Mouse (Mus musculus): Measurements from ENCODE around the gene Trub2. TPM values are rescaled to one million over a fixed set of nuclear protein-coding genes. Genes with fewer than 3 reads are reported as not detected.

Trub2 gene
- polyA plus RNA-seq, 1 experiment from 2014 or later, result 32.6 TPM

- H3K9ac ChIP-seq, result no peak overlapping the region
- ATAC-seq (ENCODE audit: insufficient read depth) (no peak), DNase-seq (peak; percentile 28)
- no peak overlapping the region for H3K4me2 ChIP-seq
- no peaks in the 10 kb centered on the region for H3K9me3 ChIP-seq (ENCODE audit: low read depth, low read length)
- peaks cover 54% of the 10 kb centered on the region for H3K36me3 ChIP-seq (ENCODE audit: insufficient read depth)
- no peak overlapping the region for H3K4me3 ChIP-seq (ENCODE audit: low read depth, low read length)
- no peaks in the 10 kb centered on the region for H3K4me1 ChIP-seq (ENCODE audit: insufficient read depth)
- no peak overlapping the region for H3K27ac ChIP-seq (ENCODE audit: low read depth)
- 32% methylated on average over 5 of the region's 5 CpGs for WGBS
- no peaks in the 10 kb centered on the region for H3K27me3 ChIP-seq (ENCODE audit: insufficient read depth, low read length)
- no peak for TF ChIP-seq CTCF (IDR thresholded peaks at IDR 0.05; ENCODE audit: low read depth)
Observed at GRCm38 (mm10) chr2:29739368-29739767, 48.9 kb downstream of the Trub2 start.

GRCm38 (mm10) chr2:29738799-29739198, 49.5 kb downstream of the Trub2 start:
- ATAC-seq (ENCODE audit: insufficient read depth) (no peak), DNase-seq (no peak)
- Histone ChIP-seq H3K27ac (ENCODE audit: low read depth) (no peak overlapping the region), H3K36me3 (ENCODE audit: insufficient read depth) (peaks cover 60% of the 10 kb centered on the region), H3K27me3 (ENCODE audit: insufficient read depth, low read length) (no peaks in the 10 kb centered on the region), H3K9me3 (ENCODE audit: low read depth, low read length) (no peaks in the 10 kb centered on the region), H3K4me3 (ENCODE audit: low read depth, low read length) (no peak overlapping the region), H3K4me2 (no peak overlapping the region), H3K9ac (no peak overlapping the region), H3K4me1 (ENCODE audit: insufficient read depth) (no peaks in the 10 kb centered on the region)
- WGBS, result 44% methylated on average over 4 of the region's 4 CpGs
- TF ChIP-seq CTCF (IDR thresholded peaks at IDR 0.05; ENCODE audit: low read depth), result no peak

- Histone ChIP-seq H3K9me3 (ENCODE audit: low read depth, low read length) (no peaks in the 10 kb centered on the region), H3K4me1 (ENCODE audit: insufficient read depth) (no peaks in the 10 kb centered on the region), H3K4me2 (no peak overlapping the region), H3K4me3 (ENCODE audit: low read depth, low read length) (no peak overlapping the region), H3K36me3 (ENCODE audit: insufficient read depth) (peaks cover 74% of the 10 kb centered on the region), H3K27me3 (ENCODE audit: insufficient read depth, low read length) (no peaks in the 10 kb centered on the region), H3K9ac (no peak overlapping the region), H3K27ac (ENCODE audit: low read depth) (no peak overlapping the region)
- DNase-seq (no peak), ATAC-seq (ENCODE audit: insufficient read depth) (no peak)
- TF ChIP-seq CTCF (IDR thresholded peaks at IDR 0.05; ENCODE audit: low read depth), result no peak
- 73% methylated on average over 12 of the region's 12 CpGs for WGBS
Observed at GRCm38 (mm10) chr2:29737209-29737925, 50.9 kb downstream of the Trub2 start.

- ATAC-seq (ENCODE audit: insufficient read depth), result peak; percentile 43; the same call in 1 of the 2 replicates
- TF ChIP-seq CTCF (IDR thresholded peaks at IDR 0.05; ENCODE audit: low read depth), result no peak
- no peaks in the 10 kb centered on the region for H3K4me1 ChIP-seq (ENCODE audit: insufficient read depth)
- DNase-seq, result peak; percentile 47
- no peak overlapping the region for H3K27ac ChIP-seq (ENCODE audit: low read depth)
- H3K4me2 ChIP-seq, result no peak overlapping the region
- no peak overlapping the region for H3K4me3 ChIP-seq (ENCODE audit: low read depth, low read length)
- no peak overlapping the region for H3K9ac ChIP-seq
- H3K36me3 ChIP-seq (ENCODE audit: insufficient read depth), result peaks cover 82% of the 10 kb centered on the region
- H3K9me3 ChIP-seq (ENCODE audit: low read depth, low read length), result no peaks in the 10 kb centered on the region
- H3K27me3 ChIP-seq (ENCODE audit: insufficient read depth, low read length), result no peaks in the 10 kb centered on the region
- 75% methylated on average over 12 of the region's 12 CpGs for WGBS
Observed at GRCm38 (mm10) chr2:29735708-29736107, 52.6 kb downstream of the Trub2 start.

- H3K4me1 ChIP-seq (ENCODE audit: insufficient read depth), result no peaks in the 10 kb centered on the region
- H3K27ac ChIP-seq (ENCODE audit: low read depth), result no peak overlapping the region
- no peak for TF ChIP-seq CTCF (IDR thresholded peaks at IDR 0.05; ENCODE audit: low read depth)
- 92% methylated on average over 5 of the region's 5 CpGs for whole genome bisulfite sequencing
- H3K9ac ChIP-seq, result no peak overlapping the region
- H3K27me3 ChIP-seq (ENCODE audit: insufficient read depth, low read length), result no peaks in the 10 kb centered on the region
- DNase-seq, result no peak
- no peak overlapping the region for H3K4me3 ChIP-seq (ENCODE audit: low read depth, low read length)
- no peaks in the 10 kb centered on the region for H3K9me3 ChIP-seq (ENCODE audit: low read depth, low read length)
- no peak for ATAC-seq (ENCODE audit: insufficient read depth)
- no peak overlapping the region for H3K4me2 ChIP-seq
- H3K36me3 ChIP-seq (ENCODE audit: insufficient read depth), result peaks cover 89% of the 10 kb centered on the region
Observed at GRCm38 (mm10) chr2:29733348-29733747, 55.0 kb downstream of the Trub2 start.

GRCm38 (mm10) chr2:29732559-29732958, 55.7 kb downstream of the Trub2 start:
- no peaks in the 10 kb centered on the region for H3K9me3 ChIP-seq (ENCODE audit: low read depth, low read length)
- H3K36me3 ChIP-seq (ENCODE audit: insufficient read depth), result peaks cover 89% of the 10 kb centered on the region
- H3K4me2 ChIP-seq, result no peak overlapping the region
- DNase-seq (no peak), ATAC-seq (ENCODE audit: insufficient read depth) (no peak)
- TF ChIP-seq CTCF (IDR thresholded peaks at IDR 0.05; ENCODE audit: low read depth), result no peak
- H3K27ac ChIP-seq (ENCODE audit: low read depth), result no peak overlapping the region
- H3K4me1 ChIP-seq (ENCODE audit: insufficient read depth), result no peaks in the 10 kb centered on the region
- H3K27me3 ChIP-seq (ENCODE audit: insufficient read depth, low read length), result no peaks in the 10 kb centered on the region
- no peak overlapping the region for H3K9ac ChIP-seq
- H3K4me3 ChIP-seq (ENCODE audit: low read depth, low read length), result no peak overlapping the region
- 86% methylated on average over 10 of the region's 10 CpGs for WGBS

GRCm38 (mm10) chr2:29731545-29731944, 56.8 kb downstream of the Trub2 start:
- Histone ChIP-seq H3K36me3 (ENCODE audit: insufficient read depth) (peaks cover 88% of the 10 kb centered on the region), H3K9me3 (ENCODE audit: low read depth, low read length) (no peaks in the 10 kb centered on the region), H3K4me2 (no peak overlapping the region), H3K9ac (no peak overlapping the region), H3K27me3 (ENCODE audit: insufficient read depth, low read length) (no peaks in the 10 kb centered on the region), H3K27ac (ENCODE audit: low read depth) (no peak overlapping the region), H3K4me3 (ENCODE audit: low read depth, low read length) (no peak overlapping the region), H3K4me1 (ENCODE audit: insufficient read depth) (no peaks in the 10 kb centered on the region)
- TF ChIP-seq CTCF (IDR thresholded peaks at IDR 0.05; ENCODE audit: low read depth), result peak; percentile 66
- DNase-seq, result peak; percentile 43
- ATAC-seq (ENCODE audit: insufficient read depth), result no peak
- 62% methylated on average over 3 of the region's 3 CpGs for WGBS
